Mouse (Mus musculus) forebrain, embryonic 11.5 days (tissue): ENCODE results near the gene Smg6. TPM values are rescaled to one million over a fixed set of nuclear protein-coding genes. Genes with fewer than 3 reads are reported as not detected.

Source experiments
- ATAC-seq: fragments of 200-750 bp; cut with Nextera tagmentation; replicated peaks from 2 replicates; pipeline ENCODE4 v1.8.0; 2017; ENCODE audit warnings: moderate TSS enrichment; ENCODE audit not compliant: low FRiP score
- DNase-seq: peaks from one replicate; pipeline ENCODE4 v3.0.0-alpha.2; 2017; ENCODE audit warnings: low spot score
- H3K27ac ChIP-seq: fragments of 300-500 bp; sonication (generic); 2 replicates; pipeline ENCODE4 v1.5.1; 2014; ENCODE audit warnings: low read depth, low read length
- H3K27me3 ChIP-seq: fragments of 300-500 bp; sonication (generic); 2 replicates; pipeline ENCODE4 v1.6.1; 2014; ENCODE audit warnings: mild to moderate bottlenecking, low read length, mixed read lengths; ENCODE audit not compliant: control insufficient read depth, insufficient read depth
- H3K36me3 ChIP-seq: fragments of 300-500 bp; sonication (generic); 2 replicates; pipeline ENCODE4 v1.6.1; 2014; ENCODE audit warnings: mild to moderate bottlenecking, low read length, moderate library complexity, mixed read lengths; ENCODE audit not compliant: control insufficient read depth, insufficient read depth
- H3K4me1 ChIP-seq: fragments of 300-500 bp; sonication (generic); replicated peaks from 2 replicates; pipeline ENCODE4 v1.6.1; 2014; ENCODE audit warnings: low read length, mixed read lengths; ENCODE audit not compliant: control insufficient read depth, insufficient read depth
- H3K4me2 ChIP-seq: fragments of 300-500 bp; sonication (generic); 2 replicates; pipeline ENCODE4 v1.6.1; 2014; ENCODE audit warnings: low read depth, mild to moderate bottlenecking, low read length, moderate library complexity, mixed read lengths; ENCODE audit not compliant: severe bottlenecking
- H3K4me3 ChIP-seq: fragments of 300-500 bp; sonication (generic); 2 replicates; pipeline ENCODE4 v1.5.1; 2014; ENCODE audit warnings: low read depth, low read length
- H3K9ac ChIP-seq: fragments of 300-500 bp; sonication (generic); 2 replicates; pipeline ENCODE4 v1.6.1; 2014; ENCODE audit warnings: low read length
- H3K9me3 ChIP-seq: fragments of 300-500 bp; sonication (generic); 2 replicates; pipeline ENCODE4 v1.6.1; 2016; ENCODE audit warnings: low read length, mixed read lengths; ENCODE audit not compliant: control insufficient read depth
- WGBS: fragments of 180-500 bp; shearing (Covaris S2); extraction: QIAGEN DNeasy Blood & Tissue Kit; methylation state at CpG from one replicate; pipeline ENCODE4 v1.1.7; 2014; 5-methylcytosine and 5-hydroxymethylcytosine counted together
- polyA plus RNA-seq: library from polyadenylated mRNA; unstranded; fragments of >200 nt; fragmentation: Nextera tagmentation; extraction: Ambion mirVana; gene quantifications from 2 replicates; pipeline ENCODE4 v1.2.1, GENCODE M21; 2014

Gene Smg6
- polyA plus RNA-seq, 1 experiment from 2014 or later = 19.8 TPM

DNA sequence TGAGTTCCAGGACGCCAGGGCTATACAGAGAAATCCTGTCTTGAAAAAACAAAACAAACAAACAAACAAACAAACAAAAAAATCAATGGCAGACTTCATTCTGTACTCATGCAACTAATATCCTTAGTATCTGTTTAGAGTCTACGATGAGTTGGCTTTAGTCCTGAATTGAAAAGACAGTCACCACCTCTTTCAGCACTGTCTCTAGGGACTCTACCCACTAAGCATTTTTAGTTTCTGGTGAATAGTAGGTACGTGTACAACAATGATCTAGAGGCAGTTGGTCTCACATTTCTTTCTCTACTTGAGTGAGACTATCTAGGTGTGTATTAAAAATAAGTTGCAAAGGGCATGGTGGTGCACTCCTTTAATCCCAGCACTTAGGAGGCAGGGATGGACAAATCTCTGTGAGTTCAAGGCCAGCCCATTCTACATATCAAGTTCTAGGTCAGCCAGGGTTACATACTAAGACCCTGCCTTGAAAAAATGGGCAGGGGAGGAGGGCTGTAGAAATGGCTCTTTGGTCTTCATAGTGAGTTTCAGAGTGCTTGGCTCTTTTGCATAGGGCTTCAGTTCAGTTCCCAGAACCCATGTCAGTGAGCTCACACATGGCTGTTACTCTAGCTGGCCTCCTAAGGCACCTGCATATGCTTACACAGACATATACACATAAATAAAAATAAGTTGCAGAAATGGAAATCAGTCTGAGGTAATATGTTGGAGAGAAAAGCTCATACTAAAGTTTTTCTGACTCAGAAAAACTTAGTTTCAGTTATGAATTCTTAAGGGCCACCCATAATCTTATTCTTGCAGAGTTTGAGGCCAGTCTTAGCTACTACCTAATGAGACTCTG lies 51.4 kb downstream of the Smg6 start:
- DNase-seq (no peak), ATAC-seq (no peak)
- Histone ChIP-seq H3K4me1 (no peaks in the 10 kb centered on the region), H3K36me3 (no peaks in the 10 kb centered on the region), H3K27me3 (no peaks in the 10 kb centered on the region), H3K4me3 (no peak overlapping the region), H3K27ac (no peak overlapping the region), H3K9ac (no peak overlapping the region), H3K4me2 (no peak overlapping the region), H3K9me3 (no peaks in the 10 kb centered on the region)
- WGBS = 95% methylated on average over 3 of the region's 3 CpGs

DNA sequence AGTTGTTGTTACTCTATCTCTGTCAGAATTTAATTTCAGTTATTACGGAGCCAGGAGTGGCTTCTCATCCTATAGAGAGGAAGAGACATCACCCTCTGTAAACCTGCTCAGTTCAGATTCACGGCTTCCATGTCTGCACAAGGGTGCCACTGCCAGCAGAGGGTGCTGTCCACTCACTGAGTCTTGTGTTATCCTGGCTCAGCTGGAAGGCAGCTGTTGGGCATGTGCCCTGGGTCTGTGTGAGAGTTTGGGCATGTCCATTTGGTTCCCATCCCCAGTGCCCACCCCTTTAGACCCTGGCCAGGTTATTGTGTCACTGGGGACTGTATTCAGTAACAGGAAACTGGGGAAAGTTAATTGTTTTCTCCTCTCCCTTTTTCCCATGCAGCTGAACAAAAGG lies 55.8 kb downstream of the Smg6 start:
- ATAC-seq (no peak), DNase-seq (peak; percentile 82)
- Histone ChIP-seq H3K27me3 (no peaks in the 10 kb centered on the region), H3K36me3 (no peaks in the 10 kb centered on the region), H3K9ac (no peak overlapping the region), H3K9me3 (no peaks in the 10 kb centered on the region), H3K4me2 (no peak overlapping the region), H3K4me3 (no peak overlapping the region), H3K4me1 (no peaks in the 10 kb centered on the region), H3K27ac (no peak overlapping the region)
- WGBS = 47% methylated on average over 2 of the region's 2 CpGs

DNA sequence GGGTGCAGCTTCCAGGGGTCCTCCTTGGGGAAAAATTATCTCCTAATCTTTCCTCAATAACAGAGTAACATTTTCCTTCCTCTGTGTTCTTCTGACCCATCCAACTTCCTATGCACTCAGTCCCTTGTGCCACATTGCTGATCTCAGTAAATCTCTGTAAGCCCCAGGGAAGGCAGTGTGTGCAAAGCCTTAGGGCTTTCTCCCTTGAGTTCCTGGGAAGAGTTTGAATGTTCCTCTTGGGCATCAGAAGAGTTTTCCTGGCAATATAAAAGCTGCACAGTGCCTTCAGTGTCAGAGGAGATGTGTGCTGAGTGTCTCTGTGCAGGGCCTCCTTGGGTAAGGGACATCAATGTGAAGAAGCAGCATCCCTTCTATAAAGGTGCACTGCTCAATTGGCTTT lies 56.6 kb downstream of the Smg6 start:
- H3K4me2 ChIP-seq = no peak overlapping the region
- H3K4me3 ChIP-seq = no peak overlapping the region
- DNase-seq (no peak), ATAC-seq (no peak)
- no peak overlapping the region for H3K27ac ChIP-seq
- H3K9ac ChIP-seq = no peak overlapping the region
- H3K4me1 ChIP-seq = no peaks in the 10 kb centered on the region
- no peaks in the 10 kb centered on the region for H3K9me3 ChIP-seq
- no peaks in the 10 kb centered on the region for H3K36me3 ChIP-seq
- no peaks in the 10 kb centered on the region for H3K27me3 ChIP-seq

DNA sequence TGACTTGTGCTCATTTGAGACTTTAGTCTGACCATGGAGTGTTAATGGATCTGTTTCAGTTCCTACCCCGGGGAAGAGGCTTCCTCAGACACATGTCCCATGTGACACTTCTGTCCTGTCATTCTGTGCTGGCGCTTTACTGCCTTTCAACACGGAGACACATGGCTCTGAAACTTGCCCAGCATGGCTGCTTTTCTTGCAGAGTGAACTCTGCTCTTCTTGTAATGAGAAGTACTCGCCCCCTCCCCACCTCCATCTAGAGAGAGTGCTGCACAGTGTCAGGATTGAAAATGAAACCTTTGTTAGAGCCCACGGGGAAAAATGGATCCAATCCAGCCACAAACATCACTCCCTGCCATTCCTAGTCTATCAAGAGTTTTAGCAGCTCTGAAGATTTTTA lies 62.5 kb downstream of the Smg6 start:
- WGBS = 70% methylated on average over 5 of the region's 5 CpGs
- H3K4me2 ChIP-seq = no peak overlapping the region
- no peaks in the 10 kb centered on the region for H3K4me1 ChIP-seq
- no peak overlapping the region for H3K27ac ChIP-seq
- no peaks in the 10 kb centered on the region for H3K27me3 ChIP-seq
- no peak overlapping the region for H3K4me3 ChIP-seq
- no peak for DNase-seq
- no peak overlapping the region for H3K9ac ChIP-seq
- no peaks in the 10 kb centered on the region; the same call in 1 of the 2 replicates for H3K36me3 ChIP-seq
- ATAC-seq = no peak
- H3K9me3 ChIP-seq = no peaks in the 10 kb centered on the region

DNA sequence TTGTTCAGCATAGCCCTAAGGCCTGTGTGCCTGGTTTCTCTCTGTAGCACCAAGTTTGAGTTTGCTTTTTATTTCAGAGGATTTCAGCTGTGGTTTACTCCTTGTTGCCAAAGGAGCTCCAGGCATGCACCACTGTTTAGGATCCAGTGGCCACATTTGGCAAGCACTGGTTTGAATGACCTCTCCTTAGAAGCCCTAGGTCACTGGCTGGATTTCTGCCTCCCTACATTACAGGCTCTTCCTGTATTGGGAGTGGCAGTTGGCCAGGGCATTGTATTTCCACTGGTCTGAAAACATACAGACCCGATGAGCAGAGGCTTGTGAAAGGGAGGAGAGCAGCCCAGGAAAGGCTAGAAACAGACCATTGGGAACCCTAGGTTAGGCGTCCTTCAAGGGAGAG lies 63.4 kb downstream of the Smg6 start:
- no peak for ATAC-seq

DNA sequence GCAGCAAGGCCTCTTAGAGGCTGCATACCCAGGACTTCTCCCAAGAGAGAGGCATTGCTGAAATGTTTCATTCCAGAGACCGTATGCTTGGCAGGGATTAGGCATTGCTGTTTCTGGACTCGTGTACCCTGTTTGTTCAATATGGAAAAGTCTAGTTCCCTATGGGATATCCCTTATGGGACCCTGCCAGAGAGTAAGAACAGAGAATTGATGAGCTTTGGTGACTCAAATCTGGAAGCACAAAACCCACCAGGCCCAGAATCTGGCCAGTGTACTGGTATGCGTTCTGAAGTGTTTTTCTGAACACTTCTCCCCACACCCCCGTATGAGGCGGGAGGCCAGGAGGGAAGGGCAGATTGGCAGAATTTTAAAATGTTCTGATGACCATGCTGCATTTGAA lies 64.9 kb downstream of the Smg6 start:
- H3K9ac ChIP-seq = no peak overlapping the region
- WGBS = 91% methylated on average over 5 of the region's 5 CpGs

More for the DNA sequence above, 63.4 kb downstream of the Smg6 start:
- no peaks in the 10 kb centered on the region for H3K27me3 ChIP-seq
- no peak for DNase-seq
- no peaks in the 10 kb centered on the region for H3K4me1 ChIP-seq
- H3K4me2 ChIP-seq = no peak overlapping the region
- no peak overlapping the region for H3K4me3 ChIP-seq
- WGBS = 82% methylated on average over 2 of the region's 2 CpGs
- no peaks in the 10 kb centered on the region; the same call in 1 of the 2 replicates for H3K36me3 ChIP-seq
- H3K9me3 ChIP-seq = no peaks in the 10 kb centered on the region
- no peak overlapping the region for H3K9ac ChIP-seq
- H3K27ac ChIP-seq = no peak overlapping the region

DNA sequence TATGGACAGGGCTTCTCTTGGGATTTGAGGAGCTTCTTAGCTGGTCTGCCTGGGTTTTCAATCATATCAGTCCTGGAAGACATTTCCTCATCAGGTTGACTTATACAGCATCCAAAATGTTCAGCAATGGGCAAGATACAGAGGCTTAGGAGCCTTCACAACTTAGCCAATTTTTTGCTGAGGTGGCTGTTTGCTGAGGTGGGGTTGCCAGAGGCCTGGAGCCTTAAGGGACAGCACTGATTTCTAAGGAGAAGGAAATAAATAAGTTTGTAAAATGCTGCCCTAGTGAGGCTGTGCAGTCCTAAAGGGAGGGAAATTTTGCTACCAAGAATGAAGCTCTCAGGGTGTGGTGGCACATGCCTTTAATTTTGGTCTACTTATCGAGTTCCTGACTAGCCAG lies 65.7 kb downstream of the Smg6 start:
- Histone ChIP-seq H3K27ac (no peak overlapping the region), H3K4me2 (no peak overlapping the region), H3K4me3 (no peak overlapping the region), H3K9ac (no peak overlapping the region), H3K27me3 (no peaks in the 10 kb centered on the region), H3K36me3 (no peaks in the 10 kb centered on the region; the same call in 1 of the 2 replicates), H3K9me3 (no peaks in the 10 kb centered on the region), H3K4me1 (no peaks in the 10 kb centered on the region)
- ATAC-seq (no peak), DNase-seq (no peak)
- 100% methylated on average over 1 of the region's 1 CpGs for WGBS

More for the DNA sequence above, 64.9 kb downstream of the Smg6 start:
- H3K4me2 ChIP-seq = no peak overlapping the region
- H3K36me3 ChIP-seq = no peaks in the 10 kb centered on the region; the same call in 1 of the 2 replicates
- H3K27me3 ChIP-seq = no peaks in the 10 kb centered on the region
- no peak overlapping the region for H3K27ac ChIP-seq
- H3K9me3 ChIP-seq = no peaks in the 10 kb centered on the region
- DNase-seq (no peak), ATAC-seq (no peak)
- no peaks in the 10 kb centered on the region for H3K4me1 ChIP-seq
- no peak overlapping the region for H3K4me3 ChIP-seq

DNA sequence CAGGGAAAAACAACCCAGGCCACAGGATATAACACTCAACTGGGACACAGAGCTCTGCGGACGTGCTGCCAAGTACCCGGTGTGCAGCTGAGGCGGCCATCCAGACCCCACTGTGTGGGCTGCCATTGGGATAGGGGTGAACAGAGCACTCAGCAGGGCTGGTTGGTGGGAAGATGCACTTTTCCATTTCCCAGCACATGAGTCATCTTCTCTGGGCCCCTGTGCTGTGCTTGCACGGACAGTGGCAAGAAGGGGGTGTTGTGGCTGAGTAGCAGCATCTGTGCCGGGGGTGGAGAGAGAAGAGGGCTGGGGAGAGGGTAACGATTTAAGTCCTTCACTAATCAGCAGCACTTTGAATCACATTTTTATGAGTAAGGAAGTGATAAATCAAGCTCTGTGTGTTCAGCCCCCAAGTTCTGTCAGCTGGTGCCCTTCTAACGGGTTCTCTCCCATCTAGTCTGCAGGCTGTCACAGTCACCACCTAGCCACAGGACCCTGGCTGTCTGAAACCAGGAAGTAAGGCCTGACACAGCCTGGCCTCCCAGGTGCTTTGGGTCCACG lies 66.9 kb downstream of the Smg6 start:
- ATAC-seq (no peak), DNase-seq (no peak)
- WGBS = 91% methylated on average over 9 of the region's 9 CpGs
- H3K4me3 ChIP-seq = no peak overlapping the region
- no peaks in the 10 kb centered on the region for H3K4me1 ChIP-seq
- no peak overlapping the region for H3K9ac ChIP-seq
- H3K27ac ChIP-seq = no peak overlapping the region
- H3K36me3 ChIP-seq = no peaks in the 10 kb centered on the region; the same call in 1 of the 2 replicates
- H3K4me2 ChIP-seq = no peak overlapping the region
- H3K9me3 ChIP-seq = no peaks in the 10 kb centered on the region
- no peaks in the 10 kb centered on the region for H3K27me3 ChIP-seq

DNA sequence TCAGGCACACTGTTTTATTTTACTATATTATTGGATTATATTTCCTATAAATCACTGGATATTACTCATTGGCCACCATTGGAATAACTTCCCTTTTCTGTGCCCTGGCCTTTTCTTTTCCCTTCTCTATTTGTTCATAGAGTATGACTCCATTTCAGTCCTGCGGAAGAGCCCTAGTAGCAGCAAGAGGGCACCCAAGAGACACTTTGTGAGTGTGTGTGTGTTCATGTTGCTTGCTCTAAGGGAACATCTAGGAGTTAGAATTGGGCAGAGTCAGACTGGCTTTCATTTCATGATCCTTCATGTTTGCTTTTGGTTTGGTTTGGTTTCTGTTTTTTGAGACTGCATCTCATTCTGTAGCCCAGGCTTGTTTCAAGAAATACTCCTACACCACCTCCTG lies 68.5 kb downstream of the Smg6 start:
- DNase-seq = no peak
- no peaks in the 10 kb centered on the region; the same call in 1 of the 2 replicates for H3K36me3 ChIP-seq

More for the DNA sequence above, 68.5 kb downstream of the Smg6 start:
- ATAC-seq = no peak
- H3K27ac ChIP-seq = no peak overlapping the region
- 97% methylated on average over 1 of the region's 1 CpGs for WGBS
- no peaks in the 10 kb centered on the region for H3K9me3 ChIP-seq
- H3K9ac ChIP-seq = no peak overlapping the region
- no peaks in the 10 kb centered on the region for H3K27me3 ChIP-seq
- no peak overlapping the region for H3K4me3 ChIP-seq
- no peak overlapping the region for H3K4me2 ChIP-seq
- H3K4me1 ChIP-seq = no peaks in the 10 kb centered on the region
